Mouse (Mus musculus) 3T3-L1 (cell line): ENCODE measurements around the gene Rrp15.

Experiments
- DNase-seq: peaks from one replicate; pipeline ENCODE4 v3.0.0-alpha.2; 2015; ENCODE audit warnings: low read depth, low spot score

The Rrp15 gene

DNA sequence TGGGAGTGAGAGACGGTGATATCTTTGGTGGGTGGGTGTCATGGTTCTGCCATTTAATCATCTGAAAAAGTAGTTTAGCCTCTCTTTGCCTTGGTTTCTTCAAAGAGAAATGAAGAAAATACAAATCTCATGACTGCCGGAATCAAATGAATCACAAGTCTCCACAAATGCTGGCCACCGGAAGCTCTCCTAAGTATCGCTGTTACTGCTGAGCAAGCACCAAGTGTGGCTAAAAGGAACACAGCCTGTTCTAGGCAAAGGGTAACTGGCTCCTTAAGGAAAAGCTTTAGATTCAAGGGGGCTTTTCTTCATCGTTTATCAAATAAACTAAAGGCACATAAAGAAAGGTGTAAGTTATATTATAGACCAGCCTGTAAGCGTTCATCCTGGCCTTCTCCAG is 73.9 kb downstream of the Rrp15 start:
- no peak for DNase-seq

DNA sequence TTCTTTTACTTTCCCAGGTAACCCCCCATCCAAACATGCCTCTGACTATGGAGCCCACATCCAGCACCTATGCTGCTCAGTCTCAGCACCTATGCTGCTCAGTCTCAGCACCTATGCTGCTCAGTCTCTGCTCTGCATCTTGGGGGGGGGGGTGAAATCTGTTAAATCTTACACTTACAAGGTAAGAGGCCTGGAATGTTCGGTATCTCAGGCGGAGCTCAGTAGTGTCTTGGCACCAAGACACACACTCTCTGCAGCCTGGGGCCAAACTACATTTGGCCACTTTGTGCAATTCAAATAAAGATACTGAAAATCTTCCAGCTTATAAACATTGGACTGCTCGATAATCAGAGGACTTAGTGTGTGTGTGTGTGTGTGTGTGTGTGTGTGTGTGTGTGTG is 74.5 kb downstream of the Rrp15 start:
- DNase-seq, result peak; percentile 48

DNA sequence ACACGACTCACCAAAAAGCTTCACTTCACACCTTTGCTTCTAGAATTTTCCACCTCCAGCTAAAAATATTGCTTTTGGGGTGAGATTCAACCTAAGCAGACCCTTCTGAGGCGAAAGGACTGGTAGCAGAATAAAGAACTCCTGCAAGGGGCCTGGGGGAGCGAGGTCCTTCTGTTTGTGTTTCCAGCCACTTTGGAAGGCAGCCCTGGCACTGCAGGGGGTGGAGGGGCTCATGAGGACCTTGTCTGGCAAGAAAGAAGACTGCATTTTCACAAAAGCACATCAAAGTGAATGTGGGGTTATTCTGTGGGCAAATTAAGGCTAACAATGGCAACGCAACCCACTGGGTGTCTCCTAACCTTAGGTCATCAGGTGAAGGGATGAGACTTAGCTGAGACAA is 76.0 kb downstream of the Rrp15 start:
- no peak for DNase-seq
